Mouse (Mus musculus): ENCODE measurements around the gene Gbf1.

Gene Gbf1

DNA sequence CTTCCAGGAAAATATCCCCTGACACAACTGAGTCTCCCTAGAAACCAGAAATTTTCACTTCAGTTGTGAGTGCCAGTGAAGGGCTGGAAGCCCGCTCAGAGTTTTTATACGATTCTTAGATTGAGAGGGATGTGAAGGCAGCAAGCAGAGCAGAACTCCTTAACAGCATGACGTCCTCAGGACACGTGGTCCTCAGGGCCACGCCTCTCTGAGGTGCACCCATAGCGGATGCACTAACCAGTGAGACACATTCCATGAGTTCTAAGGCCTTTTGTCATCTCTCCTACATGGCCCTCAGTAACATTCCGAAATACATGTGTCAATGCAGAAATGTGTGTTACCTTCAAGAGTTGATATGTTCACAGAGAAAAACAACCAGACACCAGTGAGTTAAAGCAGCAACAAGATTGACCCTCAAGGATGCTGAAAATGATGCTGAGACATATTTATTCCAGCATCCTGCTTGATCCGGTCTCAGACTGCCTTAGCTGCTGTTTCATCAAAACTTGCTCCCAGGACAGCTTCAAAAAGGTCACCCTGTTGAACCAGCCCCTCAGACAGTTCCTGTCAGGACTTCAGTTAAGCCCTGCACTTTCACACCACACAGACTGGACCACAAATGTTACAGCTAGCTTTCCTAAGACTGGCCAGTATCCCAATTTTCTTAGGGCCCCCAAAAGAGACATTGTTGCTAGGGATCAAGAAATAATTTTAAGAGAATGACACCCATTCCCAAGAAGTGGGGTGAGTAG is 148.2 kb downstream of the Gbf1 start:
- in situ Hi-C loops (cut with MboI, MseI), result loop anchor here (10.0 kb wide), 2 partner anchors 166 to 1266 kb away; partner anchors contain the start of gene Elovl3

GRCm38 (mm10) chr19:46302551-46302950 is 150.2 kb downstream of the Gbf1 start:
- in situ Hi-C loops (cut with MboI, MseI), result loop anchor here (10.0 kb wide), 2 partner anchors 168 to 1268 kb away; partner anchors contain the start of gene Elovl3

- in situ Hi-C loops (cut with MboI, MseI), result loop anchor here (10.0 kb wide), 2 partner anchors 169 to 1269 kb away; partner anchors contain the start of gene Elovl3
Measured at GRCm38 (mm10) chr19:46303251-46304215, 151.2 kb downstream of the Gbf1 start.

GRCm38 (mm10) chr19:46304216-46304841 is 152.0 kb downstream of the Gbf1 start, which contains the start of gene Nfkb2:
Gene Nfkb2, plus strand, starts transcription at chr19:46304320.
- in situ Hi-C loops (cut with MboI, MseI), result loop anchor here (10.0 kb wide), 2 partner anchors 170 to 1270 kb away; partner anchors contain the start of gene Elovl3

DNA sequence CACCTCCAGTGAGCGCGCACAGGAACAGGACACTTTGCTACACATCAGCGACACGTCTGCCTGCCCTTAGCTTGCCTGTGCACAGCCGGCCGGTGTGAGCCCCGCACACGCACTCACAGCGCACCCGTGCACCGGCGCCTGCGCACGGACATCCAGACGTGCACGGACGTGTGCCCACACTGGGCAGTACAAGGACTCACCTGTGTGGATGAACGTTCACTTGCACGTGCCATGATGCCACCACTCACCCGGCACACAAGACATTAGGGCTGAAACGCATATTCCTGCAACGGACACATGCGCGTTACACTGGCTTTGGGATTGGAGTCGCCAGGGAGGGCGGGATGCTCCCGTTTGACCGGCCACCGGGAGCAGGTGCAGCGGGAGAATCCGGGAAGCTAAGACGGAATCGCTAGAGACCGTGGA is 152.6 kb downstream of the Gbf1 start:
- in situ Hi-C loops (cut with MboI, MseI), result loop anchor here (10.0 kb wide), 2 partner anchors 170 to 1270 kb away; partner anchors contain the start of gene Elovl3

DNA sequence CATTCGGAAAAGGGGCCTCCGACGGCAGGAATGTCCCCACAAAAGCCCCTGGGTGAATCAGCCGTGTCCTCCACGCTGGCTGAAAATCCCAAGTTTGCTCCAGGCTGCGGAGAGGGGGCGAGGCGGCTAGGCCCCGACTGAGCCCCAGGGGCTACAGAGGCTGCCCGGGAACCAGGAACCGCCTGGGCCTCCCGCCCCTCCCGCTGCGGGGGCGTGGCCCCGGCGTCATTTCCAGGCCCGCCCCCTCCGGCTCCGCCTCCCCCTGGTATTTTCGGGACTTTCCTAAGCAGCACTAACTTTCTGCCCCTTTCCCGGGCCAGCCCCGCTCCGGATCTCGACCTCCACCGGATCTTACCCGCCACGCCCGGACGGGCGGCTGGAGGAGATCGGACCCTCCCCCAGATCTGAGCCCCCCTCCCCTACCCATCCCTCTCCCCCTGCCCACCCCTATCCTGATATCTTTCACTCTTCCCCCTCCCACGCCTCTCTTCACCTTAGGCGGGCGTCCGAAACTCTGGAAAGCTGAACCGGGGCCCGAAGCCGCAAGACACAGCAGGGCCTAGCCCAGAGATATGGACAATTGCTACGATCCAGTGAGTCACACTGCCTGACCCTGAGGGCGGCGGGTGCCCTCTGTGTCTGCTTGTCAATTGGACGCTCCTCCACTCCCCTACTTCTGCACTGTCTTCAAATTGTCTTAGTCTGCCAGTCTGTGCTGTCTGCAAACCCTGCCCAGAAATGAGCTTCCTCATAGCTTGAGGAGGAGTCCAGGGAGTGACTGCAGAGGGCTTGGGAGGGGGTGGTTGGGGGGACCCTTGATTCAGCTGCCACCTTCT is 153.3 kb downstream of the Gbf1 start:
- in situ Hi-C loops (cut with MboI, MseI), result loop anchor here (10.0 kb wide), 2 partner anchors 171 to 1271 kb away; partner anchors contain the start of gene Elovl3

DNA sequence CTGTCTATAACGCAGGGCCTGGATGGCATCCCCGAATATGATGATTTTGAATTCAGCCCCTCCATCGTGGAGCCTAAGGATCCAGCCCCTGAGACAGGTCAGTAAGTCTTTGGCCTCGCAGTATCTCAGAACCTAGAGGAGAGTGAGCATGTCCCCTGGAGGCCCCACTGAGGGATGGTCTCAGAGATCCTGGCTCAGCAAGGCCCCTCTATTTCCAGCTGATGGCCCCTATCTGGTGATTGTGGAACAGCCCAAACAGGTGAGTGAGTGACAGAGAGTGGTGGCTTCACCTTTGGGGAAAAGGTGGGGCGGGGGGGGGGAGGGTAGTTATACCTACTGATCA is 153.9 kb downstream of the Gbf1 start:
- in situ Hi-C loops (cut with MboI, MseI), result loop anchor here (10.0 kb wide), 2 partner anchors 171 to 1271 kb away; partner anchors contain the start of gene Elovl3

DNA sequence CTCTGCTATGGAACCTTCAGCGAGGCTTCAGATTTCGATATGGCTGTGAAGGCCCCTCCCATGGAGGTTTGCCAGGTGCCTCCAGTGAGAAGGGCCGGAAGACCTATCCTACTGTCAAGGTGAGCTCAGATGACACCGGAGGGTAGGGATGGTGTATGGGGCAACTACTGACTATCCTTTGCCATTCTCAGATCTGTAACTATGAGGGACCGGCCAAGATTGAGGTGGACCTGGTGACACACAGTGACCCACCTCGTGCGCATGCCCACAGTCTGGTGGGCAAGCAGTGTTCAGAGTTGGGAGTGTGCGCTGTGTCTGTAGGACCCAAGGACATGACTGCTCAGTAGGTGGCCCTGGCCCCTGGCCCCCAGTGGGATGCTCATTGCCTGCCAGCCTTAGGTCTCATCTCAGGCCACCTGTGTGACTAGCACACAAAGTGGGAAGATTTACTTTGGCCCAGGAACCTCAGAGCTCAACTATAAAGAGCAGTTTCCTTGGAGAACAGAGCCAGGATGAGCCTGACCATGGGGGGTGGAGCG is 154.5 kb downstream of the Gbf1 start:
- in situ Hi-C loops (cut with MboI, MseI), result loop anchor here (10.0 kb wide), 2 partner anchors 172 to 1272 kb away; partner anchors contain the start of gene Elovl3

GRCm38 (mm10) chr19:46307781-46308180 is 155.5 kb downstream of the Gbf1 start:
- in situ Hi-C loops (cut with MboI, MseI), result loop anchor here (10.0 kb wide), 2 partner anchors 173 to 1273 kb away; partner anchors contain the start of gene Elovl3

DNA sequence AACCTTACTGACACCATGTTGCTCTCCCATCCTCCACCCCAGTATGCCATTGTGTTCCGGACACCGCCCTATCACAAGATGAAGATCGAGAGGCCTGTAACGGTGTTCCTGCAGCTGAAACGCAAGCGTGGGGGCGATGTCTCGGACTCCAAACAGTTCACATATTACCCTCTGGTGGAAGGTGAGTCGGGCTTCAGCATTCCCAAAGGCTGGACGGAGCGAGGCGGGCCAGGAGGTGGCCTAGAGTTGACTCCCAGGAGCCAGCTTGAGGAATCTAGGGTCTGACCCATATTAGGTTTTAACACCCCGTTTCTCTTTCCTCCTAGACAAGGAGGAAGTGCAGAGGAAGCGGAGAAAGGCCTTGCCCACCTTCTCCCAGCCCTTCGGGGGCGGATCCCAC is 156.0 kb downstream of the Gbf1 start:
- in situ Hi-C loops (cut with MboI, MseI), result loop anchor here (10.0 kb wide), 2 partner anchors 174 to 1274 kb away; partner anchors contain the start of gene Elovl3

GRCm38 (mm10) chr19:46308706-46309435 is 156.6 kb downstream of the Gbf1 start:
- in situ Hi-C loops (cut with MboI, MseI), result loop anchor here (10.0 kb wide), 2 partner anchors 174 to 1274 kb away; partner anchors contain the start of gene Elovl3

DNA sequence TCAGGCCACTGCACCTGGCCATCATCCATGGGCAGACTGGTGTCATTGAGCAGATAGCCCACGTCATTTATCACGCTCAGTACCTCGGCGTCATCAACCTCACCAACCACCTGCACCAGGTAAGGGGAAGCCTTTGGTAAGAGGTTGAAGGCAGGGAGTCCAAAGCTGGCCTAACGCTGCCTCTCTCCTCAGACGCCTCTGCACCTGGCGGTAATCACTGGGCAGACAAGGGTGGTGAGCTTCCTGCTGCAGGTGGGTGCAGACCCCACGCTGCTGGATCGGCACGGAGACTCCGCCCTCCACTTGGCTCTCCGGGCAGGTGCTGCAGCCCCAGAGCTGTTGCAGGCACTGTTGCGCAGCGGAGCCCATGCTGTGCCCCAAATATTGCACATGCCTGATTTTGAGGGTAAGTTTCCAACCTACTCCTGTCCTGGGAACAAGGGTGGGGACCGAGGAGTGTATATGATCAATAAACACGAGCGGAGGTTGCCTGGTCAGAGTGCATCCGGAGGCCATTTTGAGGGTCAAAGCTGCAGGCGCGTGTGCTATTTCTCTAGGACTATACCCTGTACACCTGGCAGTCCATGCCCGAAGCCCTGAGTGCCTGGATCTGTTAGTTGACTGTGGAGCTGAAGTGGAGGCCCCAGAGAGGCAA is 157.5 kb downstream of the Gbf1 start:
- in situ Hi-C loops (cut with MboI, MseI), result loop anchor here (10.0 kb wide), 2 partner anchors 175 to 1275 kb away; partner anchors contain the start of gene Elovl3

DNA sequence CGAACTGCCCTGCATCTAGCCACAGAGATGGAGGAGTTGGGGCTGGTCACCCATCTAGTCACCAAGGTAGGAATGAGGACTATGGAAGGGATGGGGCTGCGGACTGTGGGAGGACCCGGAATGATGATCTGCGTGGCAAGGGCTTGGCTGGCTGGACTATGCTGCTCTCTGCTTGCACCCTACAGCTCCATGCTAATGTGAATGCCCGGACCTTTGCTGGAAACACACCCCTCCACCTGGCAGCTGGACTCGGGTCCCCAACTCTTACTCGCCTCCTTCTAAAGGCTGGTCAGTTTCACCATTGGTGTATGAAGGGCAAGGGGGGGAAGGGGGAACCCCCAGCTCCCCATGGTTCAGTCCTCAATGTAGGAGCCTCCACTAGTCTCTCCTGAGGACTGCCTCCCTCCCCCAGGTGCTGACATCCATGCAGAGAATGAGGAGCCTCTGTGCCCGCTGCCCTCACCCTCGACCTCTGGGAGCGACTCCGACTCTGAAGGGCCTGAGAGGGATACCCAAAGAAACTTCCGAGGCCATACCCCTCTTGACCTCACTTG is 158.1 kb downstream of the Gbf1 start:
- in situ Hi-C loops (cut with MboI, MseI), result no loop called here

DNA sequence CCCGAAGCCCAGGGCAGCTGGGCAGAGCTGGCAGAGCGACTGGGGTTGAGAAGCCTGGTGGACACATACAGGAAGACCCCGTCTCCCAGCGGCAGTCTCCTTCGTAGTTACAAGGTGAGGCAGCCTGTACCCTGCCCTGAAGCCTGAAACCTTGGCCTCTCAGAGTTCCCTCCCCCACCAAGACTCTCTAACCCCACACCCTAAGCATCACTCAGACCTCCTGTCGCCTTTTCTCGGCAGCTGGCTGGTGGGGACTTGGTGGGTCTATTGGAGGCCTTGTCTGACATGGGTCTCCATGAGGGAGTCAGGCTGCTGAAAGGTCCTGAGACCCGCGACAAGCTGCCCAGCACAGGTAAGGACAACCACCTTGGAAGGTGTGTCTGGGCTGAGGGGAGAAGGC is 159.0 kb downstream of the Gbf1 start:
- in situ Hi-C loops (cut with MboI, MseI), result no loop called here

DNA sequence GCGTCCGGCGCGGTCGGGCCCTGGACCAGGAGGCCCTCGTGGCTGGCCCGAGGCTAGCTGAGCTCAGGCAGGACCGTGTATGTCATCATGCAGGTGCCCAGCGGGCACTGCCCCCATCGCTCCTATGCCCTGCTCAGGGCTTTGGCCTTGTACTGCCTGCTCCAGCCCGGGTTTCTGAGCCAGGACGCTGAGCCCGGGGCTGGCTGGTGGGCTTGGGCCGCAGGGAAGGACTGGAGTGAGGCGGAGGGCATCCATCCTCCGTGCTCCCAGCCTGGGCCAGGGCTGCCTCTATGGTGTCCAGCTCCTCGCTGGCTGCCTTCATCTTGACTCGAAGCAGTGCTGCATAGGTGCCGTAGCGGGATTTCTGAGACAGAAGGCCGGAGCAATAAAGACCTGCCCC is 160.3 kb downstream of the Gbf1 start:
- in situ Hi-C loops (cut with MboI, MseI), result no loop called here

GRCm38 (mm10) chr19:46313116-46313515 is 160.8 kb downstream of the Gbf1 start:
- in situ Hi-C loops (cut with MboI, MseI), result no loop called here

GRCm38 (mm10) chr19:46313591-46313990 is 161.3 kb downstream of the Gbf1 start:
- in situ Hi-C loops (cut with MboI, MseI), result no loop called here

DNA sequence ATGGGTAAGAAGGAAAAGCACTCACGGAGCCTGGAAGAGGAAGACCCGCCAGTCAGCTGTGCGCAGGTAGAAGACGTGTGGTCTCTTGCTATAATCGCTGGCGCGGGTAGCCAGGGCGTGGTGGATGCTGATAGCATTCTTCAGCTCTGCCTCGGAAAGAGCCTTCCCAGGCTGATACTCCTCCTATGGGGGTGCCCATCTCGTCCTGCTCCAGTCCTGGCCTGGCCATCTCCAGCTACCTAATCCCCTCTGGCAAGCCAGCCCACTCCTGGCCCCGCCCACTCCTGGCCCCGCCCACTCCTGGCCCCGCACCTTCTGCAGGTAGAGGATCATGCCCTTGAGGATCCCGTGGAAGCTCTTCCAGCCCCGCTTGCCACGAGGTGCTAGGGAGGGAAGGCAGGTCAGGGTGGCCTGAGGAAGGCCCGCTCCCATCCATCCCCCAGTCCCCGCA is 161.9 kb downstream of the Gbf1 start:
- in situ Hi-C loops (cut with MboI, MseI), result no loop called here

All from T-helper 2 cell (primary cell).